Mouse (Mus musculus) kidney, postnatal 14 days (tissue): ENCODE measurements around the gene Ptgds.

Experiments
- DNase-seq: peaks from one replicate; pipeline ENCODE4 v3.0.0; 2022; ENCODE audit warnings: mixed read lengths

The Ptgds gene

DNA sequence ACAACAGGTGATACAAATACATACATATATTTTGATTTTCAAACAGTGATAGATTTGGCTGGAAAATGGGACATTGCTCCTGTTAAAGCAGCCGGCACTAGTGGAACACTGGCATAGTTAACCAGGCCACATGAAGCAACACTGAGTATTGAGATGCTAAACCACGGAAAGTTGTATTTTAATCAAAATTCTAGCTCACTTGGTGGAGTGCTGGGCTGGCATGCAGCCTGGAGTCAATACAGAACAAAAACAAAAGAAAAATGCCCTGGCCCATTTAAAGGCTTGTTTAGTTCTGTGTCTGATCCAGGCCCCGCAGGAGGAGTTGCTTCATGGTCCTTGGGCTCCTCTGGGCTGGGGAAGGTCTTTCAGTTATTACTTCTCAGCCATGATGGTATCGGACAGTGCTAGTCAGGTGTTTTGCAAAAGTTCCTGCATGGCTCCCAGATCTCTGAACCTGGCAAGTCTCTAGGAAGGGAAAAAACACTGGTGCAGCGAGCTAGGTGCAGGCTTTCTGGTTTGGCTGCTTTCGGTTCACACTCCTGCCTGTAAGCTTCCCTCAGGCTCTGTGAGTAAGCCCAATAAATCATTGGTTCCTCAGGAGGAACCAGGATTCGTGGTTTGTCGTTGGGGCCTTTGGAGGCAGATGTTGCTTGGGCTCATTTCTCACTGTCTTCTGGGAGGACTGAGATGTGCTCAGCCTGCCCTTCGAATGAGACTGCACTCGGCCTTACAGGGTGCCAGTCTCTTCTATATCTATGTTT is 9.9 kb upstream of the Ptgds start:
- DNase-seq, result no peak

DNA sequence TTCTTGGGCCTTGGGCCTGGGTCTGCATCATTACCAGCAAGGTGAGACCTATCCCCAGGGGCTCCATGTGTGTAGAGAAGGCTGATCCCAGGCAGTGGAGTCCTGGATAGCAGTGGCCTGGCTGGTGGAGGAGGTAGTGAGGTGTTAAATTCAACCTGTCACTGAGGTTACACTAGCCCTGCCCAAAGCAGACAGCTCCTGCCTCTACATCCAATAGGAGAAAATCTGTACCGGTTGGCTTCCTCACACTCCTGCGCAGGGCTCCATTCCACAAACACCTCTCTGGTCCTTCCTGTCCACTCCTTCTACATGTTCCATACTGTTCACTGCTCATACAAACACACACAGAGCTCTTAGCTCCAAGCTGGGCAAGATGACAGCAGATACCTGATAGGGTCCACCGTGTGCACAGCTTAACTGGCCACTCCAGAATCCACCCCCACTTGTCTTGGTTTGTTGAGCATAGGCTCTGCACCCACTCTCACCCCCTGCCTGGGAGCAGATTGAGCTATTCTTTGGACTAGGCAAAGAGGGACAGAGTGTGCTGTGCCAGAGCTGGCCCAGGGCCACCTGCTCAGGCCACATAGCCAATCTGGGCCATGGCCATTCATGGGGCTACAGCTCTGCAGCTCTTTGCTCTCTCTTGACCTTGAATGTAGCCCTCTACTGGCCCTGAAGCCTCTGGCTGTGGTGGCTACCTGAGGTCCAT is 8.3 kb upstream of the Ptgds start:
- no peak for DNase-seq

DNA sequence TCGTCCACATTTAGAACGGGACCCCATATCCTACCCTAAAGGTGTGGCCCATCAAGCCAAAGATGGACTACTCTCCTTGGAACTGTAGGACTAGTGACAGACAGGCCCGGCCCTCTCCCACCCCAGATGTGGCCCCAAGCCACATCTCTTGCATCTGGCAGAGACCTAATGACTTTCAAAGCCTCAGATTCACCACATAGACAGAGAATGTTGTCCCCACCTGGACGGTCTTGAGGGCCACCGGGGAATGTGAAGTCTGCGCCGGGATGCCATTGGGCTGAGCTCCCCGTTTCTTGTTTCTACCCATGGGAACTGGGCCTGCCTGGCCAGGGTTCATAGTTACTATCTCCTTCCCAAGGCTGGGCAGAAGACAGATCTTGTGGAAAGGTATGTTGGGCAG is 7.7 kb upstream of the Ptgds start:
- DNase-seq, result no peak

DNA sequence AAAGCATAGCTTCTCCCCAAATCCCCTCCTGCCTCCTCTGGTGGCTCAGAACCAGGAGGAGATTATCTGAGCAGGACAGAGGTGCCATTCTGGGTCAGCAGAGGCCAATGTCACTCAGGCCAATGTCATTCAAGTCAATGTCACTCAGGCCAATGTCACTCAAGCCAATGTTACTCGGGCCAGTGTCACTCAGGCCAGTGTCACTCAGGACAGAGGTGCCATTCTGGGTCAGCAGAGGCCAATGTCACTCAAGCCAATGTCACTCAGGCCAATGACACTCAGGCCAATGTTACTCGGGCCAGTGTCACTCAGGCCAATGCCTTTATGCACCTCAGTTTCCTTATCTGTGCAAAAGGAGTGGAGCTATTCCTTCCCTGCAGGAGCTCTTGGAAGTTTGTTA is 2.7 kb upstream of the Ptgds start:
- DNase-seq, result no peak

DNA sequence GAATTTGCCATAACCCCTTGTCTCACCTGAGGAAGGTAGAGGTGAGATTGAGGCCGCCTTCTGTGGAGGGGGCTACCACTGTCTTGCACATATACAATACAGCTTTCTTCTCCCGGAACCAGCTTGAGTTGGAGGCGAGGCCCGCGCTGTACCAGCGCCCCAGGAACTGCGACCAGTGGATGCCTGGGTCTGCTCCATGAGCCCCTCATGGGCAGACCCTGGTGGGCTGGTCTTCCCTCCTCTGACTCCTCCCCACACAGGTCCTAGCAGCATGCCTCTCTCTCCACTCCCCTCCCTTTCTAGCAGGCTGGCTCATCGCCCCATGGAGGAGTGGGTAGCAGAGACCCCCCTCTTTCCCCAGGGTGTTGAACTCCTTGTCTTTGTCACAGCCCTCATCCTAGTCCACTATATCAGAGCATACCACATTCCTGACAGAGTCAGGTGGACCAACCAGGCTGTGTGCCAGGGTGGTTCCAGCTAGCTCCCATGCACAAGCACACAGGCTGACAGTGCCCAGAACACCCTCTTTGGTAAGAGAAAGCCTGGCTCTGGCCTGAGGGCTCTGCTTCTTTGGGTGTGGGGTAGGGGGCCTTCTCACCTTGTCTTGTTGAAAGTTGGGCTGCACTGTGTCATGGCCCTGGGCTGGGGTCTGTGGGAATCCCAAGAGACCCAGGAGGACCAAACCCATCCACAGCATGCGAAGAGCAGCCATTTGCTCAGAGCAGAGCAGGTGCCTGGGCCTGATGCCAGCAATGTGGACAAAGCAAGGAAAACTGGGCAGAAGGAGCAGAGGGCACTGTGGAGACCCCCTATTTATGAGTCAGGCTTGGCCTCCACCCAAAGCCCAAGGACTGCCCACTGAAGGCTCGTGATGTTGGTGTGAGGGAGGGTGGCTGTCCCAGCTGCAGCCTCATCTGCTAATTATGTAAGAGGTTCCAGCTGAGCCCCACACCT is 607 bp downstream of the Ptgds start:
- peak; percentile 74 for DNase-seq

DNA sequence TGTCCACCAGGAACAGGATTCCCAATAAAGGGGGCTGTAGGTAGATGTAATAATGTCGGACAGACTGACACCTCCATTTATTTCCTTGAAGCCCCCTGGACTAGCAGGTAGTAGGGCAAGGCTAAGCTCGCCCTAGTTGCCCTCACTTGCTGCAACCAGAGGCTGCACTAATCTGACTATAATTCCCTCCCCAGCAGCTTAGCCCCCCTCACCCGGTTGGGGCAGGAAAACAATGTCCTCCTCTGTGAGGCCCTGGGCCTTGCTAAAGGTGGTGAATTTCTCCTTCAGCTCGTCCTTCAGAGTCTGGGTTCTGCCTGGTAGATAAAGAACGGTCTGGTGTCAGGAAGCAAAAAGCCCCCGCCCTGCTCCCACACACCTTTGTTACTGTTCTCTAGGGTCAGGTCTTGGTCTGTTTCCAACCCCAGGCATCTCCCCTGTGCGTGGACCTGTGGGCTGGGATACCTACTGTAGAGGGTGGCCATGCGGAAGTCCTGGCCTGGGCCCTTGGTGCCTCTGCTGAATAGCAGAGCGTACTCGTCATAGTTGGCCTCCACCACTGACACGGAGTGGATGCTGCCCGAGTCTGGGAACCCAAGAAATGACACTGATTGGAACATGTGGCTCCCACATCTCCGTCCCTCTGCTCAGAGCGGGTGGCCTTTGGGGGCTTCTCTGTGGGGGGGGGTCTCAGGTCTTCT is 2.1 kb downstream of the Ptgds start:
- DNase-seq, result no peak

DNA sequence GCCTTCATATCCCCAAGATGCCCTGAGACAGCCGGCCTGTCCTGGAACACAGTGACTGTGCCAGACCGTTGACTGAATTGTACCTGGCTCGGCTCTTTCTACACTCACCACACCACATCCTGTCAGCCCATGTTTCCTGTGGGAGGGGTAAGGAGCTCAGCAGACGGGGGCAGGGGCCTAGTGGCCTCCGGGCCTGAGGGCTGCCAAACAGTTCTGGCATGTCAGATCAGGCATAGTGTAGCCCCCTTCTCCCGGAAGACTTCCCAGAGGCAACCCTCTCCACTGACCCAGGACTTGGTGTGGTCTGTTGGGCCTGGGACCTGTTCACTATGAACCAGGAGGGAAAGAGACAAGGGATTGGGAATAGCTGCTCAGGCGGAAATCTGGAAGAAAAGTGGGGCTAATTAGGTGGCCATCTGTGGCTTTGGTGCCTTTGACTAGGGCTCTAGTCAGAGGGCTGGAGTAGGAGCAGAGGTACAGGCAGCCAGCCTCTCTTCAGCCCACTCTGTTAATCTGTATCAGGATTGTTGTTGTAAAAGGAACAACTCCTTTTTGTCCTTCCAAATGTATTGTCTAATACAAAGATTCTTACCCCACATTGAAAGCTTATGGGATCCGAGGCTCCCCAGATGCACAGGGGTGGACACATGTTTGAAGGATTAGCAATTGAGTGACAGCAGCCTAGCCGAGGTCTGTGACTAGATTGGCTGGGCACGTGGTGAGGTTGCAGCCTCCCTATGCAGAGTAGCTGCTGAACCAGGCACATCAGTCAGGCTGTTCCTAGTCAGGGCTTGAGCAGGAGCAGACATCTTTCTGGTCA is 3.8 kb downstream of the Ptgds start:
- DNase-seq, result no peak

DNA sequence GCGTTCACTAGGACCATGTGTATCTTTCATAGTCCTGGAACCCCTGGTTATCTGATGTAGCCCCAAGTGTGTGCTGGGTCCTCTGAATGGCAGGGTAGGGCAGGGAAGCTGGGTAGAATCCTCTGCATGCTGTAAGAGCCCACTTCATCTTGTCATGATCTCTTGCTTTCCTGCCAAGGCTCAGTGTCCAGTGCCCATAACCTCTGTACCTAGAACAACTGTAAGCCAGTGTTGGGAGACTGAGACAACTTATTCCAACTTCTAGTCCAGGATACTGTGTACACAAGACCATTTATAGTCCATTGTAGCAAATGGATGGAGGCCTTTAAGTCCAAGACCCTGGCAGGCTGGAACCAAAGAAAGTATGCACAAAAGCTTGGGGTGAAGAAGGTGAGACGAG is 4.6 kb downstream of the Ptgds start:
- no peak for DNase-seq

DNA sequence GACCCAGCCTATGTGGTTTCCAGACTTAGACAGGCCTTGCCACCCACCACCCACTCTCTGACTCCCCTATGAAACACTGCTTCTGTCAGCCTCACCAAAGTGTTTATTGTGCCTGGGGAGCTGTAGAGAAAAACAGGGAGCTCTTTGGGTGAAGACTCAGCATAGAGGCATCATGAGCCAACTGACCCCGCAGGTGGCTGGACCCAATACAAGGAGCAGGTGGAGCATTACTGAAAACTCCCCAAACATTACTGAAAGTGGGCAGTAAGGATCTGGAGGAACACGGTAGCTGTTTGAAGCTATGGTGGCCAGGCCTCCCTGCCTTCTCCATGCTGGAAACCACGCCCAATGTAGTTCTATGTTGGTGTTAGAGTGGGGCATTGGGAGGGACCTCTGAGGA is 6.2 kb downstream of the Ptgds start:
- no peak for DNase-seq

DNA sequence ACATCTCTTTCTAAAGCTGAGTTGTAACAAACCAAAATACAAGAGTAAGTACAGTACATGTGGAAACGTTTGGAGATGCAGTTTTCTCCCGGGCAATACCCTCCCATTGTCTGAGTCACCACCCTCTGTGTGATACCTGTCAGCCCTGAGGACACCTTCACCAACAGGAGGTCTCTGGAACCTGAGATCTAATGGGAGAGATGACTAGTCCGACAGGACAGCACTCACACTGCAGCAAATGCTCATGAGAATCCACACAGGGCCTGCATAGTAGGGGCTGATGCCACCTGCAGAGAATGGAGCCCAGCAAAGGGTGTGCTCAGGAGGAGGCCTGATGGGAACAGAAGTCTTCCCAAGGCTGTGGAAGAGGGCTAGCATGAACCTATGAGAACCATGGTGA is 8.4 kb downstream of the Ptgds start:
- no peak for DNase-seq

DNA sequence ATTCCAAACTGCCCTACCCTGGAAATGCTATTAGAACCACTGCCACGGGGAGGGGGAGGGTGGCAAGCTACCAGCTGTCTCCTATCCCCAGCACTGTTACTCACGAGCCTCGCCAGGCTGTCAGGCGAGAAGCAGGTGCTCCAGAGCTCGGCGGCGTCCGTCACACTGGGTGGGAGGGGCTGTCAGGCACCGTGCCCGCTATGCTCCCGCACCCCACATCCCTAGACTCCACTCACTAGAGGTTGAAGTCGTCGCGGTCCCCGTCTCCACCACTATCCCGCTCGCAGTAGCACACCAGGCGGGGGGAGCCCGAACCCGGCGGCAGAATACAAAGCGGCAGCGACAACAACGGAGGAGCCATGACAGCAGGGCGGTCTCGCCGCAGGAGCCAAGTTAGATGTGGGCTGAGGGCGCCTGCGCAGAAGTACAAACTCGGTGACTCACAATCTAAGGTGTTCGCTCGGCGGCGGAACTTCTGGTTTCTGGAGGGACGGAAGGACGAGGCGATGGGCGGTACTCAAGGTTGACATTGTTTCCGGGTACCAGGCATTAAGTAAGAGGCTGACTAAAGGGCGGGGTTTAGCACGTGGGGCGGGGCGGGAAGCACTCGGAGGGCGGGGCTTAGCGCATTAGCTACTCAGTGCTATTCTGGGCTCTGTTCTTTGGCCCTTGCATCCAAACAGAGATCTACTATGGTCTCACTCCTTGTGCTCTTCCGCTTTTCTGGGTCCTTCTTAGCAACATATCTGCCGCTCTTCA is 9.1 kb downstream of the Ptgds start, which contains the start of gene Paxx:
TSS of gene Paxx (minus strand) at position 544 of the 759 bp plus-strand sequence.
- peak; percentile 97 for DNase-seq

DNA sequence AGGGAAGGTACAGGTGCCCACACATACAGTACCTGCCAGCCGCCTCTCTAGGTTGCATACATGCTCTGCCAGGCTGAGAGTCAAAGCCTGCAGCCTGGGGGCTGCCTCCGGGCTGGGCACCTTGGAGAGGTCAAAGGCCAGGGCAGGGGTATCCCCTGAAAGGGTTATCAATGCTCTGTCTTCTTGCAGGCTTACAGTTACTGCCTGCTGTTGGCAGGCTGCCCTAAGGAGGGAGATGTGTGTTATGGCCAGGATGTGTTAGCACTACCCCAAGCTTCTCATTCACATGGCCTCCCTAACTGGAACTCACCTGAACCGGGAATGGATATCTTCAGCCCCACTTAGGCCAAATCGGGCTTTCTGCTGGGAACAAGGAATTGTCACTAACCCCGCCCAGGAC is 9.7 kb downstream of the Ptgds start:
- peak; percentile 40 for DNase-seq

DNA sequence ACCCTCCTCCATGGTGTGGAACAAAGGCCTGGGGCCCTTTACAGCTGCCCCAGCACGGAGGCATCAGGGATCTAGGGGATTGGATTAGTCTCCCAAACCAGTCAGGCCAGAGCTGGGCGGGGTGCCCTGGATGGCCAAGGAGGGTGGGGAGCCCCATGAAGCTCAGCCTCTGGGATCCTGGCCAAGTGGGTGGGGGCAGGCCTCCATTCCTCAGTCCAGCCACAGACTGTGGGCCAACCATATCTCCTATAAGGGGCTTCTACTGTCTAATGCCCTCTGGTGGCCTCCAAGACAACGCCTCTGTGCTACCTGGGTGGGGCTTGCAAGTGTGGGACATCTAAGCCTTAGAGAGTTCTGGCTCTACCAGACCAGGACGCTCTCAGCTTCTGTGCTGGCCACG is 10.9 kb downstream of the Ptgds start:
- DNase-seq, result no peak

DNA sequence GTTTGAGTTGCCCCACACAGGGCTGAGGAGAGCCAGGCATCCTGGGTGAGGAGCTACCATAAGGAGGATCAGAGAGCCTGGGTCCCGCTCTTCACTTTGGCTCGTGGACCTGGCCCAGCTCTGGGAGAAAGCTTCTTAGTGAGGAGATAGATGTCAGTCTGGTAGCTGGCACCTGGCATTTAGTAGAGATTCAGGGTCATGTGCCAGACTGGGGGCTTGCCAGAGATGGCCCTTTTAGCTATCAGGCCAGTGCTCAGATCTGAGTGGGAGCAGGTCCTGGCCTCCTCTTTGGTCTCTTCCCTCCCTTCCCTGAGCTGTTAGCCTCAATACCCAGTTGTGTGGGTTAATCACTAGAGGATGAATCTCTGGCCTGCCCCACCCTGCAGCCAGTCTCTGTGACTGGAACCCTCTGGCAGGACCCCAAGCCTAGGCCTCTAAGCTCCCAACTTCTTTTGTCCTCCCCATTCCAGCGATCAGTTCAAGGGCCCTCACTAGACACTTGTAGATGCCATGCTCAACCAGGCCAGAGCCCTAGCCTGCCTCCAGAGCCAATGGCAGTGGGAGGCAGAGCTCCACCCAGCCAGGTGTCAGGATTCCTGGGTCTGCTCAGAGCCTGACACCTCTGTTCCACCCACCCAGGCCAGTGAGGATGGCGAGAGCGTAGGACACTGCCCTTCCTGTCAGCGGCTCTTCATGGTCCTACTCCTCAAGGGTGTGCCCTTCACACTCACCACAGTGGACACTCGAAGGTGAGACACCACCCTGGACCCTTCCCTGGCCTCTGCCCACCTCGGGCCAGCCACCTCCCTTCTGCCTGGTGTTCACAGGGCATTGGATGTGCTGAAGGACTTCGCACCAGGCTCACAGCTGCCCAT is 12.6 kb downstream of the Ptgds start:
- DNase-seq, result no peak

DNA sequence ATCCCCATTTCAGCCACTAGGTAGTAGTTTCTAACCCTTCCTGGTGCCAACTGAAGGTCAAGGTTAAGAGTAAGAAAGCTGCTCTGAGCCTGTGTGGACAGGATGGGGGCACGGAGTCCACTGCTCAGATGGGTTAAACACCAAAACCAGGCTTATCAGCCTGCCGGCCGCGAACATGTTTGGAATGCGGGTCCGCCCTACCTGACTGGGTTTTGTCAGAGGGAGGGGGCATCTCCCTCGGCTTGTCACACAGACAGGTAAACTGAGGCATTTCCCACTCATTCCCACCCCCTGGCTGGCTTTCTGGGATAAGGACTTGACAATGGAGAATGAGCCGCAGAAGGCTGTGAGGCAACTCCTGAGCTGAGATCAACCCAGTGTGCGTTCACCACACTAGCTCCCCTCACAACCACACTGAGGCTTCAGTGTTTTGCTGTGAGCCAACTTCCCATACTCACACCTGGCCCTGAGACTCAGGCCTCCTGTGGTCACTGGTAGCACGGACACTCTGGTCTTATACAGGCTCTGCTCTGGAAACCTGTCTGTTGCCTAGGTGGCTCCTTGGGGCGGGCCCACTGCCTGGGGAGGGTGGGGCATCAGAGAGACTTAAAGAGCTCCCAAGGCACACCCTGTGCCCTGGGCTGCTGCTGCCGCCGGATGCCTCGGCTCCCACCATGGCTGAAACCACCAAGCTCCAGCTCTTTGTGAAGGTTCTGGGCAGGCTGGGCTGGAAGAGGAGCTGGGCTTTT is 13.5 kb downstream of the Ptgds start, which contains the start of gene Clic3:
TSS of gene Clic3 (plus strand) at position 634 of the 749 bp plus-strand sequence.
- no peak for DNase-seq

DNA sequence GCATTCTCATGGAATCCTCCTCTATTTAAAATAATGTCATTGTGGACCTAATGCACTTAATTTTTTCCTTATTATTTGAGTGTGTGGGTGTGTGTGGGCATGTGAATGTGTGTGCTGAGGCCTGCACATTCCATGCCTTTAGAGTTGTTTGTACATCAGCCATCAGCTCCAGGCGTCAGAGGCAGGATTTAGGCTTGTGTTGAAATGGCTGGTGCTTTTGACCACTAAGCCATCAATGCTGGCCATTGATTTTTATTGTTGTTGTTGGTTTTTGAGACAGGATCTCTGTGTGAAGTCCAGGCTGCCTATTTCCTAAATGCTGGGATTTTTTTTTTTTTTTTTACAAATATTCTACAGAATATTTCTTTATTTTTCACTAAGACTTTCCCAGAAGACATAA is 16.9 kb downstream of the Ptgds start:
- DNase-seq, result no peak

DNA sequence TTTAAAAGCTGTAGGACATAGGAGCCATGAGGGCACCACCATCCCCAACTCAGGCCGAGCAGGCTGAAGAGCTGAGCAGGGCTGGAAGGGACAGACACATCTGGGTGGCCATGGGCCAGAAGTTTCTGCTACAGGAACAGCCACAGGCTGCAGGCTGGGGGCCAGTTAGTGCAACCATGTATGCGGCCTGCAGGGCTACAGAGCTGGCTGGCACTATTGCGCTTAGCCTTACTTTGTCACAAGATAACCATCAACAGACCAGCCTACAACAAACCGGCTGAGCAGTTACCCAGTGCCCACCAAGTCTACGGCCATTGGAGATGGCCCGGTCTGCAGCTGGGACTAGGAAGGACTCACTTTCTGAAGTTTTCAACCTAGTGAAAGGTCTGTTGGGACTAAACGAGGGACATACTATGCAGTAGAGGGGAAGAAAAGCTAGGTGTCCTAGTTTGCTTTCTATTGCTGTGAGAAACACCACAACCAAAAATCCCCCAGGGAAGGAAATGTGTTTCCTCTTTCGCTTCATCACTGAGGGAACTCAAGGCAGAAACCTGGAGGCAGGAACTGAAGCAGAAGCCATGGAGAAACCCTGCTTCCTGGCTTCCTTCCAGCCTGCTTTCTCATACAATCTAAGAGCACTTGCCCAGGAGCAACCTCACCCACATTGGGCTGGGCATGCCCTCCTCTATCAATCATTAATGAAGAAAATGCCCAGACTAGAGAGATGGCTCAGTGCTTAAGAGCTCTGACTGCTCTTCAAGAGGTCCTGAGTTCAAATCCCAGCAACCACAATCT is 18.8 kb downstream of the Ptgds start:
- DNase-seq, result no peak

DNA sequence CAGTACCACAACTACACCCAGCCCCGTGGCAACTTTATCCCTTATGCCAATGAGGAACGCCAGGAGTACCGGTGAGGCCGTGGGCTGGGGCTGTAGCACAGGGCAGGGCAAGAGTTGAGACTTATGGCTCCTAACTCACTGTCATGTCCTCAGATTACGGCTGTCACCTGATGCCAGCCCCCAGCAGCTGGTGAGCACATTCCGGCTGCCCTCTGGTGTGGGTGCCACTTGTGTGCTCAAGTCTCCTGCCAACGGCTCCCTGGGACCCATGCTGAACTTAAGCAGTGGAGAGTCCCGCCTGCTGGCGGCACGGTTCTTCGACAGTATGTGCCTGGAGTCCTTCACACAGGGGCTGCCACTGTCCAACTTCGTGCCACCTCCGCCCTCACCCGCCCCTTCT is 27.2 kb downstream of the Ptgds start:
- no peak for DNase-seq
